Mouse (Mus musculus) myocyte (in vitro differentiated cells): ENCODE measurements at regions not wholly inside any gene's neighbourhood (a gene's known extent, or its start where the extent isn't known, plus 50 kb on each side); places are given as distances from the start of the nearest gene placed in this dataset.

Experiments
- H3K27me3 ChIP-seq: one replicate; pipeline ENCODE4 v1.6.1; 2011; ENCODE audit not compliant: control insufficient read depth, insufficient read depth, insufficient read length
- H3K36me3 ChIP-seq: one replicate; pipeline ENCODE4 v1.6.1; 2011; ENCODE audit not compliant: control insufficient read depth, insufficient read depth
- H3K4me2 ChIP-seq: one replicate; pipeline ENCODE4 v1.6.1; 2011; ENCODE audit warnings: low read depth, control low read depth
- H3K4me3 ChIP-seq: one replicate; pipeline ENCODE4 v1.5.1; 2011; ENCODE audit warnings: mild to moderate bottlenecking, control low read depth, moderate library complexity
- H3K79me2 ChIP-seq: one replicate; pipeline ENCODE4 v1.6.1; 2011; ENCODE audit not compliant: control insufficient read depth, insufficient read depth
- H3ac ChIP-seq: one replicate; pipeline ENCODE4 v1.6.1; 2011; ENCODE audit not compliant: control insufficient read depth, insufficient read length
- CEBPB ChIP-seq: IDR thresholded peaks from 2 replicates; pipeline ENCODE4 v1.6.1; 2011; ENCODE audit warnings: mild to moderate bottlenecking, moderate library complexity; ENCODE audit not compliant: poor library complexity, insufficient read depth, severe bottlenecking
- E2F4 ChIP-seq: IDR thresholded peaks from one replicate; pipeline ENCODE4 v1.6.1; 2011; ENCODE audit warnings: mild to moderate bottlenecking, control low read depth, moderate library complexity; ENCODE audit not compliant: insufficient read depth
- MAX ChIP-seq: IDR thresholded peaks from one replicate; pipeline ENCODE4 v1.6.1; 2011; ENCODE audit warnings: low read depth, mild to moderate bottlenecking, control low read depth
- MYOD1 ChIP-seq, 3 experiments: IDR thresholded peaks; one replicate each; pipeline ENCODE4 v1.6.1; 2011; ENCODE audit warnings: control low read depth in 2 of 3, low read depth in 2 of 3, mild to moderate bottlenecking in 2 of 3, moderate library complexity in 1 of 3; ENCODE audit not compliant: insufficient read length in 2 of 3, control insufficient read depth in 1 of 3
- MYOG ChIP-seq, 3 experiments: IDR thresholded peaks; one replicate each; pipeline ENCODE4 v1.6.1; 2011; ENCODE audit warnings: control low read depth in 2 of 3, low read depth in 2 of 3, mild to moderate bottlenecking in 2 of 3; ENCODE audit not compliant: insufficient read length in 2 of 3, control insufficient read depth in 1 of 3, insufficient read depth in 1 of 3
- POLR2A ChIP-seq: IDR thresholded peaks from one replicate; pipeline ENCODE4 v1.6.1; 2011; ENCODE audit warnings: low read depth, mild to moderate bottlenecking, control low read depth, moderate library complexity; ENCODE audit not compliant: insufficient read length
- POLR2AphosphoS2 ChIP-seq: IDR thresholded peaks from one replicate; pipeline ENCODE4 v1.6.1; 2011; ENCODE audit warnings: low read depth, control low read depth; ENCODE audit not compliant: insufficient read length
- REST ChIP-seq: IDR thresholded peaks from one replicate; pipeline ENCODE4 v1.6.1; 2011; ENCODE audit warnings: mild to moderate bottlenecking, control low read depth, moderate library complexity; ENCODE audit not compliant: insufficient read depth, insufficient read length
- SRF ChIP-seq: IDR thresholded peaks from one replicate; pipeline ENCODE4 v1.6.1; 2011; ENCODE audit warnings: low read depth; ENCODE audit not compliant: control insufficient read depth, insufficient read length
- TCF12 ChIP-seq: IDR thresholded peaks from one replicate; pipeline ENCODE4 v1.6.1; 2011; ENCODE audit warnings: mild to moderate bottlenecking, control low read depth; ENCODE audit not compliant: poor library complexity, insufficient read depth, severe bottlenecking
- TCF3 ChIP-seq: IDR thresholded peaks from one replicate; pipeline ENCODE4 v1.6.1; 2011; ENCODE audit warnings: low read depth, control low read depth; ENCODE audit not compliant: insufficient read length
- USF1 ChIP-seq: IDR thresholded peaks from one replicate; pipeline ENCODE4 v1.6.1; 2011; ENCODE audit warnings: low read depth, mild to moderate bottlenecking, control low read depth, moderate library complexity

- no peak overlapping the region for H3K4me3 ChIP-seq
Measured at GRCm38 (mm10) chr13:64007688-64008087, 81.3 kb downstream of the Hsd17b3 start.

DNA sequence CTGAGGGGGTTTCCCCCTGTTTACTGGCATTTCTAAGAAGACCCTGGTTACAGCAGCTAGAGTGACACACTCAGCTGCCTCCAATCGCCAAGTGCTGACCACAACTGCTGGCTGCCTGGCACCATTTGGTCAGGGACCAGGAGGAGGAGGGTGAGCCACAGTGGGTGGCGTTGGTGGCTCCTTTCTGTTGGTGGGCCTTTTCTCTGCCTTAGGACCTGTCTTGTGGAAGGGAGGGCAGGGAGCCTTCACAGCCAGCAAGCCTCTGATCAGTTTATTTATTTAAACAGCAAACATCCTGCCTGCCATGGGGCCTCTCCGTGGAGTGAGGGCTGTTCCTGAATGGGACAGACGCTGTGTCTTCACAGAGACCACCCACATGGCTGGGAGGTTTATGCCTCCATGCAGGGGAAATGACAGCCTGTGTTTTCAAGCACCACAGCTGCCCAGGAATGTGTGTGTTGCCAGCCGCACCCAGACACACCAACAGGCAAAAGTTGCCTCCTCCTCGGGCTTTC is 86.0 kb downstream of the Hsd17b3 start:
- no peaks in the 10 kb centered on the region for H3K27me3 ChIP-seq
- no peak overlapping the region for H3K4me3 ChIP-seq
- no peaks in the 10 kb centered on the region for H3K36me3 ChIP-seq
- H3K79me2 ChIP-seq, result no peaks in the 10 kb centered on the region
- H3K4me2 ChIP-seq, result peak overlapping the region; percentile 74
- no peak overlapping the region for H3ac ChIP-seq
- TF ChIP-seq POLR2AphosphoS2 (no peak), MYOD1 (IDR thresholded peaks at IDR 0.05; ENCODE audit: control insufficient read depth in 1 of 3, insufficient read length in 2 of 3, low read depth in 2 of 3) (peak in 2 of 3 experiments; percentile 77 to 82), SRF (no peak), TCF3 (no peak), MYOG (IDR thresholded peaks at IDR 0.05; ENCODE audit: control insufficient read depth in 1 of 3, insufficient read depth in 1 of 3, insufficient read length in 2 of 3, low read depth in 2 of 3) (peak; percentile 1 to 86 (median 73)), MAX (no peak)

More at GRCm38 (mm10) chr13:64007688-64008087, 81.3 kb downstream of the Hsd17b3 start:
- H3K36me3 ChIP-seq, result no peaks in the 10 kb centered on the region
- H3ac ChIP-seq, result no peak overlapping the region
- no peaks in the 10 kb centered on the region for H3K79me2 ChIP-seq
- H3K4me2 ChIP-seq, result no peak overlapping the region
- TF ChIP-seq POLR2AphosphoS2 (no peak), MYOD1 (IDR thresholded peaks at IDR 0.05; ENCODE audit: control insufficient read depth in 1 of 3, insufficient read length in 2 of 3, low read depth in 2 of 3) (no peak)
- no peaks in the 10 kb centered on the region for H3K27me3 ChIP-seq

GRCm38 (mm10) chr13:64000303-64000702 is 88.7 kb downstream of the Hsd17b3 start:
- Histone ChIP-seq H3K27me3 (no peaks in the 10 kb centered on the region), H3K4me2 (no peak overlapping the region), H3ac (no peak overlapping the region), H3K36me3 (no peaks in the 10 kb centered on the region), H3K79me2 (no peaks in the 10 kb centered on the region), H3K4me3 (no peak overlapping the region)
- TF ChIP-seq TCF3 (no peak), REST (no peak), TCF12 (no peak), SRF (no peak), MYOG (IDR thresholded peaks at IDR 0.05; ENCODE audit: control insufficient read depth in 1 of 3, insufficient read depth in 1 of 3, insufficient read length in 2 of 3, low read depth in 2 of 3) (no peak), E2F4 (no peak), POLR2AphosphoS2 (no peak), CEBPB (no peak), POLR2A (no peak), USF1 (no peak), MYOD1 (IDR thresholded peaks at IDR 0.05; ENCODE audit: control insufficient read depth in 1 of 3, insufficient read length in 2 of 3, low read depth in 2 of 3) (no peak), MAX (no peak)

- H3ac ChIP-seq, result no peak overlapping the region
- no peak for TF ChIP-seq POLR2A
- TF ChIP-seq MAX, result no peak
- TF ChIP-seq SRF, result no peak
- TF ChIP-seq MYOD1 (IDR thresholded peaks at IDR 0.05; ENCODE audit: control insufficient read depth in 1 of 3, insufficient read length in 2 of 3, low read depth in 2 of 3), result no peak
- TF ChIP-seq CEBPB, result no peak
- TF ChIP-seq USF1, result no peak
- no peak for TF ChIP-seq REST
- no peak for TF ChIP-seq TCF3
- TF ChIP-seq TCF12, result no peak
- H3K27me3 ChIP-seq, result no peaks in the 10 kb centered on the region
- no peak overlapping the region for H3K4me2 ChIP-seq
- H3K4me3 ChIP-seq, result no peak overlapping the region
- no peaks in the 10 kb centered on the region for H3K79me2 ChIP-seq
- H3K36me3 ChIP-seq, result no peaks in the 10 kb centered on the region
Measured at GRCm38 (mm10) chr13:63998647-63999046, 90.4 kb downstream of the Hsd17b3 start.

- no peak for TF ChIP-seq USF1
- no peak for TF ChIP-seq MYOG (IDR thresholded peaks at IDR 0.05; ENCODE audit: control insufficient read depth in 1 of 3, insufficient read depth in 1 of 3, insufficient read length in 2 of 3, low read depth in 2 of 3)
- no peak for TF ChIP-seq POLR2AphosphoS2
- no peak for TF ChIP-seq POLR2A
- no peak for TF ChIP-seq TCF3
- TF ChIP-seq TCF12, result no peak
- TF ChIP-seq MYOD1 (IDR thresholded peaks at IDR 0.05; ENCODE audit: control insufficient read depth in 1 of 3, insufficient read length in 2 of 3, low read depth in 2 of 3), result no peak
- TF ChIP-seq CEBPB, result no peak
- no peak for TF ChIP-seq E2F4
- no peak for TF ChIP-seq MAX
- no peak for TF ChIP-seq SRF
- TF ChIP-seq REST, result no peak
- Histone ChIP-seq H3ac (no peak overlapping the region), H3K36me3 (no peaks in the 10 kb centered on the region), H3K4me3 (no peak overlapping the region), H3K4me2 (no peak overlapping the region), H3K27me3 (no peaks in the 10 kb centered on the region), H3K79me2 (no peaks in the 10 kb centered on the region)
Measured at GRCm38 (mm10) chr13:63993857-63994477, 95.1 kb downstream of the Hsd17b3 start.
